Mouse (Mus musculus) hindbrain, embryonic 16.5 days (tissue): ENCODE measurements around the gene Copb1. TPM values are rescaled to one million over a fixed set of nuclear protein-coding genes. Genes with fewer than 3 reads are reported as not detected.

Experiments
- ATAC-seq: fragments of 200-750 bp; cut with Nextera tagmentation; 2 replicates; pipeline ENCODE4 v1.8.0; 2017; ENCODE audit warnings: moderate TSS enrichment, moderate library complexity
- H3K27ac ChIP-seq: fragments of 300-500 bp; sonication (generic); 2 replicates; pipeline ENCODE4 v1.5.1; 2014; ENCODE audit warnings: low read depth, mild to moderate bottlenecking, control low read depth, low read length, moderate library complexity
- H3K27me3 ChIP-seq: fragments of 300-500 bp; sonication (generic); replicated peaks from 2 replicates; pipeline ENCODE4 v1.6.1; 2014; ENCODE audit warnings: low read length; ENCODE audit not compliant: control insufficient read depth, insufficient read depth
- H3K36me3 ChIP-seq: fragments of 300-500 bp; sonication (generic); 2 replicates; pipeline ENCODE4 v1.6.1; 2014; ENCODE audit warnings: mild to moderate bottlenecking, low read length, moderate library complexity, mixed read lengths; ENCODE audit not compliant: control insufficient read depth, insufficient read depth
- H3K4me1 ChIP-seq: fragments of 300-500 bp; sonication (generic); 2 replicates; pipeline ENCODE4 v1.6.1; 2014; ENCODE audit warnings: low read depth, low read length; ENCODE audit not compliant: control insufficient read depth, insufficient read depth
- H3K4me2 ChIP-seq: fragments of 300-500 bp; sonication (generic); 2 replicates; pipeline ENCODE4 v1.6.1; 2014; ENCODE audit warnings: mild to moderate bottlenecking, low read length, control low read depth, moderate library complexity
- H3K4me3 ChIP-seq: fragments of 300-500 bp; sonication (generic); 2 replicates; pipeline ENCODE4 v1.5.1; 2014; ENCODE audit warnings: mild to moderate bottlenecking, low read length, control low read depth, moderate library complexity
- H3K9ac ChIP-seq: fragments of 300-500 bp; sonication (generic); 2 replicates; pipeline ENCODE4 v1.6.1; 2014; ENCODE audit warnings: low read depth, mild to moderate bottlenecking, control low read depth, low read length, moderate library complexity
- H3K9me3 ChIP-seq: fragments of 300-500 bp; sonication (generic); 2 replicates; pipeline ENCODE4 v1.6.1; 2014; ENCODE audit warnings: mild to moderate bottlenecking, low read length, moderate library complexity; ENCODE audit not compliant: control insufficient read depth
- WGBS: fragments of 180-500 bp; shearing (Covaris S2); extraction: QIAGEN DNeasy Blood & Tissue Kit; methylation state at CpG from one replicate; pipeline ENCODE4 v1.1.7; 2014; 5-methylcytosine and 5-hydroxymethylcytosine counted together
- polyA plus RNA-seq: library from polyadenylated mRNA; unstranded; fragments of >200 nt; fragmentation: Nextera tagmentation; extraction: Ambion mirVana; gene quantifications from 2 replicates; pipeline ENCODE4 v1.2.1, GENCODE M21; 2015

Gene Copb1
- polyA plus RNA-seq, 1 experiment from 2014 or later: 86.6 TPM

DNA sequence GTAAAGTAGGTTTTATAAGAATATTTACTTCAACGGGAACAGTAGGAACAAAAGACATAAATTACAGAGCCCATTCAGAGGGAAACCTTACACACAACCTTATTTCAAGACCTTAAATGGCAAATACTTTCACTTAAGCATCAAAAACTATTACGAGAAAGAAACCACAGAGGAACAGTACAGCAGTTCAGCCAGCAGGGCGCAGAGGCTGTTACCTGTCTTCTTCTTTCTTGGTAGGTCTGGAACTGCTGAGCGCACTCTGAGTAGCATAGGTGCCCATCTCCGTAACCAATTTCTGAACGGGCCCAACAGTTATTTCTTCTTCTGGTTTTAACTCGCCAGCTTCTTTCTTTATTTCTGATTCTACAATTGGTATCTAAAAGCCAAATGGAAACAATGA, 21.5 kb downstream of the Copb1 start:
- no peaks in the 10 kb centered on the region for H3K4me1 ChIP-seq
- no peak overlapping the region for H3K4me2 ChIP-seq
- H3K9me3 ChIP-seq: no peaks in the 10 kb centered on the region
- no peak overlapping the region for H3K9ac ChIP-seq
- WGBS: 93% methylated on average over 7 of the region's 7 CpGs
- no peak for ATAC-seq
- H3K27me3 ChIP-seq: no peaks in the 10 kb centered on the region
- no peak overlapping the region for H3K4me3 ChIP-seq
- H3K36me3 ChIP-seq: peaks cover 30% of the 10 kb centered on the region
- H3K27ac ChIP-seq: no peak overlapping the region

DNA sequence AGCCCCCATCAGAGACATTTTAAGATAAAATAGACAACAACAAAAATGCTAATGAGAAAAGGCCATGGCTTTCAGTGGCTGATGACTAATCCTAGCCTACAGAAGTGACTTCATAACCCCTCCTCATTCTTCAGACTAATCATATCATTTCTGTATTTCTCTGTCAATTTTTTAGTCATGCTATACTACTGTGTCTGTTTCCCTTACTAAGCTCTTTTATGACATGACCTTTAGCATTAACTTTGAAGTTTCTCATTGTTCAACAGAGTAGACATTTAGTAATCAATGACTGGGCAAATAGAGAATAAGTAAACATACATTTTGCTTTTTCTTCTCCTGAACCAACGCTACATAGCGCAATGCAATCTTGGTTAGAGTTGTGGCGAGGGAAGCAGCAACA, 22.7 kb downstream of the Copb1 start:
- H3K36me3 ChIP-seq: peaks cover 26% of the 10 kb centered on the region
- no peak overlapping the region for H3K27ac ChIP-seq
- no peaks in the 10 kb centered on the region for H3K9me3 ChIP-seq
- H3K4me1 ChIP-seq: no peaks in the 10 kb centered on the region
- H3K4me2 ChIP-seq: no peak overlapping the region
- no peak overlapping the region for H3K4me3 ChIP-seq
- WGBS: 94% methylated on average over 3 of the region's 3 CpGs
- H3K9ac ChIP-seq: no peak overlapping the region
- no peak for ATAC-seq
- H3K27me3 ChIP-seq: no peaks in the 10 kb centered on the region

DNA sequence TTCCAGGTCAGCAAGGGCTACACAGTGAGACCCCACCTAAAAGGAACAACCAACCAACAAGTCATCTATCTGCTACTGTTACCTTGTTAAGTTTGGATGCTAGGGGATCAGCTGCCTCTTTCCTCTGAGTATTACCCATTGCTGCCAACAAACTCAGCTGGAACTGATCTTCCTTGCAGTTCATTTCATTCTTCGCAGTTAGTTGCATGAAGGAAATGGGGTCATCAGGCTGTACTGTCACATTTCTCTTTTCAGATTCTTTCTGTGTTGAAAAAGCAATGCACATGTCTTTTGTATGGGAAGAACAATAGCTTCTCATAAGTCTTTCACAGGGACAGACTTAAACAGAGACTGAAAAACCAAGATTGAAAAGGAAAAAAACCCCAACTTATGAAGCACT, 28.0 kb downstream of the Copb1 start:
- Histone ChIP-seq H3K36me3 (peaks cover 28% of the 10 kb centered on the region), H3K4me3 (no peak overlapping the region), H3K27ac (no peak overlapping the region), H3K4me1 (no peaks in the 10 kb centered on the region), H3K9ac (no peak overlapping the region), H3K4me2 (no peak overlapping the region), H3K9me3 (no peaks in the 10 kb centered on the region), H3K27me3 (no peaks in the 10 kb centered on the region)
- 80% methylated on average over 1 of the region's 1 CpGs for WGBS
- no peak for ATAC-seq

DNA sequence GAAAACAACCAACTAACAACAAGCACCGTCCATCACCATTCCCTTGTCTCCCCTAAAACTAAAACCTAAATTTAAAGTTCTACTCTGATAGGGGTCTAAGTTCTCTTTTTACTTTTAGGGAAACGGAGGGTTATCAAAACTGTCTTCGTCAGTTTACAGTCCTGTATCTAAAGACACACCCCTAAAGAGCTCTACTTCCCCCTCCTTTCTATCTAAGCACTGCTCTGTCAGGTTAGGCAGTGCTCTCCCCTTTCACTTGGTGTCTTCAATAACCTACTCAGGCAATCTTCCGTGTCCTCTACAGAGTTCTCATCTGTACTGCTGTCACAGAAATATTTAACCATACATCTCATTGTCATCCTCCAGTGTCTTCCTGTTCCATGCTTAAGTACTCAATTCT, 34.1 kb downstream of the Copb1 start:
- Histone ChIP-seq H3K9ac (no peak overlapping the region), H3K27me3 (no peaks in the 10 kb centered on the region), H3K9me3 (no peaks in the 10 kb centered on the region), H3K4me3 (no peak overlapping the region), H3K27ac (no peak overlapping the region), H3K4me1 (no peaks in the 10 kb centered on the region), H3K4me2 (no peak overlapping the region), H3K36me3 (peaks cover 19% of the 10 kb centered on the region)
- ATAC-seq: no peak
- 93% methylated on average over 4 of the region's 4 CpGs for WGBS

DNA sequence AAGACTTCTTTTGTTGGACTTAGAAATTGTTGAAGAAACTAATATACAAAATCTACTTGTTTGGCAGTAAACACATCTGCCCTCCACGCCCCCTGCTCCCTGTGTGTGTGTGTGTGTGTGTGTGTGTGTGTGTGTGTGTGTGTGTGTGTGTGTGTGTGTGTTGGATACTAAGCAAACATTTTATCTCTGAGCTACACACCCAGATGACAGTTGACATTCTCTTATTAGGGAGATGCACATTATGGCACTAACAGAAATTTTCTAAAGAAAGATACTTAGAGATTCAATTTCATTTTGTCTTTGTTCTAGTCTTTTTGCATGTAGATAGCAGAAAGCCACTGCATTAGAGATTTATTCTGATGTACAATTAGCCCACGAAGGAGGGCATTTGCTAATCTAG, 37.6 kb downstream of the Copb1 start:
- Histone ChIP-seq H3K27me3 (no peaks in the 10 kb centered on the region), H3K4me2 (no peak overlapping the region), H3K9ac (no peak overlapping the region), H3K4me1 (no peaks in the 10 kb centered on the region), H3K9me3 (no peaks in the 10 kb centered on the region), H3K36me3 (peaks cover 21% of the 10 kb centered on the region), H3K27ac (no peak overlapping the region), H3K4me3 (no peak overlapping the region)
- ATAC-seq: no peak
- WGBS: 91% methylated on average over 2 of the region's 2 CpGs

DNA sequence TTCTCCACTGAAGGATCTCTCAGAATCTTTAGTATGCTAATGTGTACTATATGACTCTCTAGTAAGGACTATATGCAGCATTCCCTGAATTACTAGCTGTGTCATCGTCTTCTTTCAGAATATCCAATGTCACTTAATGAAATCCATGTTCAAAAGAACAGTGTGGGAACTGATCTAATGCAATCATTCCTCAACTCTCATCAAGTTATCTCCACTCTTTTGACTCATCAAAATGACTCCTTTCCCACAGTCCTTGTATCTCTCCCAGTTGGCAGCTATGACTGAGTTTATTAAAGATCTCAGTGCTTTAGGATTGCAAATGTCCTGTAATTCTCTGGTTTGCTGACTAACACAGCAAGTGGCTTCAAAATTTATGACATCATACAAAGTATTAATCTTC, 40.1 kb downstream of the Copb1 start:
- Histone ChIP-seq H3K4me3 (no peak overlapping the region), H3K27ac (no peak overlapping the region), H3K36me3 (peaks cover 14% of the 10 kb centered on the region; the same call in 1 of the 2 replicates), H3K4me1 (no peaks in the 10 kb centered on the region), H3K9me3 (no peaks in the 10 kb centered on the region), H3K27me3 (no peaks in the 10 kb centered on the region), H3K9ac (no peak overlapping the region), H3K4me2 (no peak overlapping the region)
- WGBS: 83% methylated on average over 1 of the region's 1 CpGs
- ATAC-seq: no peak

DNA sequence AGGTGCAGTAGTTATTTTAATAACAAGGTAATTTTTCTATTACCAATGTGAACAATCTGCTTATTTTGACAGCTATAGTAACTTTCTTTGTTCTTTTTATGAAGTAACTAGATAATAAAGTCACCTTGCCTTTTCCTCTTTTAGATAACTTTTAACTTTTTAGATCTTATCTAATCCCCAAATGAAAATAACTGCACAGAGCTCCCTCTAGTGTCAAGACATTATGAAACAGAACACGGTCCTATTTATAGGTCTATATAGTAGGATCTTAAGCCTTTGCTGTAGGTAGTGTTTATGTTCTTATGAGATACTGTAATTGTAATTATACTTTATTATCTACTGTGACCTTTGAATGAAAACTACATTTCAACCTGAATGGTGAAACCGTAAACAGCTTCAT, 41.0 kb downstream of the Copb1 start:
- no peak for ATAC-seq
- WGBS: 58% methylated on average over 2 of the region's 2 CpGs
- no peak overlapping the region for H3K27ac ChIP-seq

DNA sequence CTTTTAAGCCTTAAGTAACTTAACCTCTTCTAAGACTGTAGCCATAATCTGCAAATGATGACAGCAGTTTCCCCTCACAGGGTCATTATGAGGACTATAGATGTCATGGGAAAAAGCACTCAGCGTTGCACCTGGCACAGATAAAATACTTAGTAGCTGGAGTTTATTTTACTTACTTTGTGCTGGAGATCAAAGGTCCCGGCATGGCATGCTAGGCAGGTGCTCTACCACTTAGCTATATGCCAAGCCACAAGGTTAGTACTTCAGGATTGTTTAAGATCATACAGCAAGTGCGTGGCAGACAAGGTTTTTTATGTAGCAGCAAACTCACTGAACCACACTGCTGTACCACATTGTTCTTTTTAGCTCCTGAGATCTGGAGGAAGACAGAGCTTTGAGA, 43.9 kb downstream of the Copb1 start:
- 93% methylated on average over 3 of the region's 3 CpGs for WGBS
- Histone ChIP-seq H3K4me1 (no peaks in the 10 kb centered on the region), H3K27me3 (no peaks in the 10 kb centered on the region), H3K9ac (no peak overlapping the region), H3K4me2 (no peak overlapping the region), H3K9me3 (no peaks in the 10 kb centered on the region), H3K36me3 (peaks cover 8% of the 10 kb centered on the region; the same call in 1 of the 2 replicates), H3K4me3 (no peak overlapping the region), H3K27ac (no peak overlapping the region)
- no peak for ATAC-seq

More for the DNA sequence above, 41.0 kb downstream of the Copb1 start:
- H3K4me3 ChIP-seq: no peak overlapping the region
- H3K9ac ChIP-seq: no peak overlapping the region
- H3K4me1 ChIP-seq: no peaks in the 10 kb centered on the region
- no peaks in the 10 kb centered on the region for H3K27me3 ChIP-seq
- H3K4me2 ChIP-seq: no peak overlapping the region
- no peaks in the 10 kb centered on the region for H3K9me3 ChIP-seq
- H3K36me3 ChIP-seq: peaks cover 14% of the 10 kb centered on the region; the same call in 1 of the 2 replicates

DNA sequence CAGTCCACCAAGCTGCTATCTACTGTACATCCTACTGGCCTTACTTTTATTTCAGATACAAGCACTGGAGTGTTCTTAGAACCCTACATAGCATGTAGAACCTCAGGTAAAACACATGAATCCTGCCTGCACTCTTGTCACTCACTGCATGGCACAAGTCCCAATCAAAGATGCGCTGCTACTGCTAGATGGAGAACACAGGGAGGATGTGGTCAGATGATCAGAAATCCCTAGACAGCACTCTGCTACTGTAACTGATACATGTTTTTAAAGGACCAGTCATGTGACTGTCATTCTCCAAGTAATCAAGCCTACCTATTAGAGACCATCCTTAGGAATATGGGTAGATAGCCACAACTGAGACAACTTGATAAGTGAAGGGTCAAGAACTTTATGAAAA, 44.7 kb downstream of the Copb1 start:
- Histone ChIP-seq H3K4me3 (no peak overlapping the region), H3K36me3 (peaks cover 5% of the 10 kb centered on the region; the same call in 1 of the 2 replicates), H3K27me3 (no peaks in the 10 kb centered on the region), H3K27ac (no peak overlapping the region), H3K4me2 (no peak overlapping the region), H3K9ac (no peak overlapping the region), H3K4me1 (no peaks in the 10 kb centered on the region), H3K9me3 (no peaks in the 10 kb centered on the region)
- WGBS: 97% methylated on average over 1 of the region's 1 CpGs
- no peak for ATAC-seq
